Mouse (Mus musculus): Measurements from ENCODE around the gene Lrig1.

The Lrig1 gene

GRCm38 (mm10) chr6:94697423-94697822 lies 2.5 kb downstream of the Lrig1 start:
- DNase-seq = no peak

- DNase-seq = no peak
Measured at GRCm38 (mm10) chr6:94696182-94697080, 3.5 kb downstream of the Lrig1 start.

GRCm38 (mm10) chr6:94695121-94695930 lies 4.6 kb downstream of the Lrig1 start:
- DNase-seq = no peak

- no peak for DNase-seq
Measured at GRCm38 (mm10) chr6:94694481-94694880, 5.5 kb downstream of the Lrig1 start.

GRCm38 (mm10) chr6:94693091-94693490 lies 6.9 kb downstream of the Lrig1 start:
- DNase-seq = no peak

GRCm38 (mm10) chr6:94692003-94692402 lies 8.0 kb downstream of the Lrig1 start:
- DNase-seq = no peak

- no peak for DNase-seq
Measured at GRCm38 (mm10) chr6:94690247-94690646, 9.7 kb downstream of the Lrig1 start.

GRCm38 (mm10) chr6:94688722-94689121 lies 11.2 kb downstream of the Lrig1 start:
- DNase-seq = peak; percentile 35

GRCm38 (mm10) chr6:94686048-94686447 lies 13.9 kb downstream of the Lrig1 start:
- DNase-seq = no peak

GRCm38 (mm10) chr6:94685611-94686010 lies 14.3 kb downstream of the Lrig1 start:
- no peak for DNase-seq

GRCm38 (mm10) chr6:94684844-94685557 lies 15.0 kb downstream of the Lrig1 start:
- DNase-seq = no peak

- no peak for DNase-seq
Measured at GRCm38 (mm10) chr6:94683701-94684100, 16.3 kb downstream of the Lrig1 start.

- no peak for DNase-seq
Measured at GRCm38 (mm10) chr6:94682270-94682618, 17.7 kb downstream of the Lrig1 start.

- no peak for DNase-seq
Measured at GRCm38 (mm10) chr6:94681446-94682269, 18.3 kb downstream of the Lrig1 start.

- peak; percentile 29 for DNase-seq
Measured at GRCm38 (mm10) chr6:94680760-94681445, 19.1 kb downstream of the Lrig1 start.

GRCm38 (mm10) chr6:94679249-94679648 lies 20.7 kb downstream of the Lrig1 start:
- no peak for DNase-seq

GRCm38 (mm10) chr6:94678377-94679164 lies 21.4 kb downstream of the Lrig1 start:
- no peak for DNase-seq

GRCm38 (mm10) chr6:94677448-94677847 lies 22.5 kb downstream of the Lrig1 start:
- no peak for DNase-seq

GRCm38 (mm10) chr6:94676840-94677239 lies 23.1 kb downstream of the Lrig1 start:
- no peak for DNase-seq

GRCm38 (mm10) chr6:94676300-94676699 lies 23.7 kb downstream of the Lrig1 start:
- DNase-seq = no peak

- DNase-seq = no peak
Measured at GRCm38 (mm10) chr6:94672426-94672825, 27.5 kb downstream of the Lrig1 start.
